Mouse (Mus musculus) thymus, adult 2 months (tissue): ENCODE data around the gene Ogt.

Experiments used
- CTCF ChIP-seq: fragments of 200-500 bp; IDR thresholded peaks from 2 replicates; pipeline ENCODE4 v1.5.1; 2012; ENCODE audit warnings: mild to moderate bottlenecking, control low read depth, low read length, moderate library complexity, borderline replicate concordance; ENCODE audit not compliant: control insufficient read depth, poor library complexity, insufficient read depth; ENCODE audit errors: extremely low read depth
- POLR2A ChIP-seq: fragments of 200-500 bp; IDR thresholded peaks from 2 replicates; pipeline ENCODE4 v1.6.1; 2012; ENCODE audit warnings: mild to moderate bottlenecking, low read length, control low read depth, moderate library complexity; ENCODE audit not compliant: control insufficient read depth, poor library complexity, insufficient read depth; ENCODE audit errors: extremely low read depth

DNA sequence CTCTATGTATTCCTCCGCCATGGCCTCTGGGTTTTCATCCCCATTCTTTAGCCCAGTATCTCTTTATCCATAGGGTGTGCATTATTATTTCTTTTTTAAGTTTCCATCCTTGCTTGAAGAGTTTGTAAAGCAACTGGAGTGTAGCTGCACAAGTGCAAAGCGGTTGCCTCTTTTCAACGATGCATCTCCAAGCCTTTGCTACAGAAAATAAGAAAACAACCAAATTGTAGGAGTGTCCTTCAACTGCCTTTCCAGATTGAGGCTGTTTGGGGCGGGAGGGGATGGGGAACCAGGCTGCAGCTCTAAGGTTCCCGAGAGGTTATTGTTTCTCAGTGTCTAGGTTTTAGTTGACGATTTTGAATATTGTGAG, 1.3 kb downstream of the Ogt start:
- TF ChIP-seq CTCF = no peak
- no peak for TF ChIP-seq POLR2A
